Mouse (Mus musculus) liver, postnatal 0 days (tissue): ENCODE results near the gene St6galnac6. TPM values are rescaled to one million over a fixed set of nuclear protein-coding genes. Genes with fewer than 3 reads are reported as not detected.

Experiments
- ATAC-seq: fragments of 200-750 bp; cut with Nextera tagmentation; 2 replicates; pipeline ENCODE4 v1.8.0; 2017; ENCODE audit warnings: mild to moderate bottlenecking, moderate library complexity
- DNase-seq: peaks from one replicate; pipeline ENCODE4 v3.0.0-alpha.2; 2016
- H3K27ac ChIP-seq: fragments of 300-500 bp; sonication (generic); 2 replicates; pipeline ENCODE4 v1.5.1; 2014; ENCODE audit warnings: antibody characterized with exemption, moderate library complexity, mild to moderate bottlenecking, low read depth
- H3K27me3 ChIP-seq: fragments of 300-500 bp; sonication (generic); 2 replicates; pipeline ENCODE4 v1.6.1; 2014; ENCODE audit warnings: low read length, control low read depth, mixed read lengths; ENCODE audit not compliant: insufficient read depth
- H3K36me3 ChIP-seq: fragments of 300-500 bp; sonication (generic); replicated peaks from 2 replicates; pipeline ENCODE4 v1.6.1; 2014; ENCODE audit warnings: mild to moderate bottlenecking, control low read depth, low read length, moderate library complexity, mixed read lengths; ENCODE audit not compliant: insufficient read depth
- H3K4me1 ChIP-seq: fragments of 300-500 bp; sonication (generic); 2 replicates; pipeline ENCODE4 v1.6.1; 2014; ENCODE audit warnings: antibody characterized with exemption, mild to moderate bottlenecking, control low read depth; ENCODE audit not compliant: insufficient read depth
- H3K4me2 ChIP-seq: fragments of 300-500 bp; sonication (generic); 2 replicates; pipeline ENCODE4 v1.6.1; 2014; ENCODE audit warnings: low read depth, mild to moderate bottlenecking, low read length, moderate library complexity, mixed read lengths
- H3K4me3 ChIP-seq: fragments of 300-500 bp; sonication (generic); 2 replicates; pipeline ENCODE4 v1.5.1; 2014; ENCODE audit warnings: low read depth, low read length
- H3K9ac ChIP-seq: fragments of 300-500 bp; sonication (generic); replicated peaks from 2 replicates; pipeline ENCODE4 v1.6.1; 2014; ENCODE audit warnings: mild to moderate bottlenecking, moderate library complexity
- H3K9me3 ChIP-seq: fragments of 300-500 bp; sonication (generic); 2 replicates; pipeline ENCODE4 v1.6.1; 2016; ENCODE audit warnings: mild to moderate bottlenecking, control low read depth, low read length, mixed read lengths
- CTCF ChIP-seq: sonication (generic); IDR thresholded peaks from 2 replicates; pipeline ENCODE4 v1.5.1; 2016; ENCODE audit warnings: antibody characterized with exemption, low read depth
- EP300 ChIP-seq: IDR thresholded peaks from 2 replicates; pipeline ENCODE4 v1.6.1; 2016; ENCODE audit warnings: antibody characterized with exemption, low read depth, mild to moderate bottlenecking
- WGBS: fragments of 180-500 bp; shearing (Covaris S2); extraction: QIAGEN DNeasy Blood & Tissue Kit; methylation state at CpG from one replicate; pipeline ENCODE4 v1.1.7; 2014; ENCODE audit not compliant: insufficient replicate concordance; 5-methylcytosine and 5-hydroxymethylcytosine counted together
- polyA plus RNA-seq: library from polyadenylated mRNA; unstranded; fragments of >200 nt; fragmentation: Nextera tagmentation; extraction: Ambion mirVana; gene quantifications from 2 replicates; pipeline ENCODE4 v1.2.1, GENCODE M21; 2015

Gene St6galnac6
- polyA plus RNA-seq, 1 experiment from 2014 or later = 14.0 TPM

DNA sequence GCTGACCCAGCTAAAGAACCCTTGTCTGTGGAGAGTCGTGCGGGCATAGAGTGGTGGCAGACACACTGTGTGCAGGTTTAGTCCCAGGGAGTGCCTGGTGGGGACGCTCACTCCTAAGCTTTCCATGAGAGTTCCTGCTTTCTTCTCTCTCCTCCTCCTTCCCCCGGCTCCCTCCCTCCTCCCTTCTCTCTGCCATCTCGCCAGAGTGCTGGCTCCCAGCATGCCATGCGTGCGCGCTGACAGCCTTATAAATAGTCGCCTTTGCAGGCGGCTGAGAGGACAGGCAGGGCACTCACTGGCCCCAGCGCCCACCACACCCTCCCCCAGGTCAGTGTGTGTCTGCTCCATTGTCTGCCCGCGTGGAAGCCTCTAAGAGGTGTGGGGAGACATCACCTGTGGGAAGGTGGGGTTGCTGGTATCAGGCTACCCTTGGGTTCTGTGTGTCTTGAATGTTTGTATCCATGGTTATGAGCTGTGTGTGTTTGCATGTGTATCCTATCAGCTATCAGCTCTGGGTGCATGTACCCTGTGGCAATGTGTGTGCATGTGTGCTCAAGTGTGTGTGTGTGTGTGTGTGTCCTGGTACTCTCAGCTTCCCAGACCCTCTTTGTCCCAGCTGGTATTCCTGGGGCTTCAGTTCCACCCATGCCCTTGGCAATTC, 25.8 kb downstream of the St6galnac6 start:
- Histone ChIP-seq H3K9me3 (no peaks in the 10 kb centered on the region), H3K4me1 (peaks cover 11% of the 10 kb centered on the region), H3K9ac (no peak overlapping the region), H3K27me3 (no peaks in the 10 kb centered on the region), H3K36me3 (no peaks in the 10 kb centered on the region; the same call in 1 of the 2 replicates), H3K4me3 (no peak overlapping the region), H3K4me2 (peak overlapping the region; percentile 45), H3K27ac (no peak overlapping the region)
- TF ChIP-seq EP300 (no peak), CTCF (no peak)
- 9% methylated on average over 13 of the region's 13 CpGs for WGBS
- DNase-seq (no peak), ATAC-seq (no peak)

GRCm38 (mm10) chr2:32625873-32626694, 26.6 kb downstream of the St6galnac6 start:
- H3K27ac ChIP-seq = no peak overlapping the region
- no peak overlapping the region; the same call in 1 of the 2 replicates for H3K9ac ChIP-seq
- peaks cover 3% of the 10 kb centered on the region; the same call in 1 of the 2 replicates for H3K4me1 ChIP-seq
- no peaks in the 10 kb centered on the region for H3K9me3 ChIP-seq
- no peak for ATAC-seq
- H3K36me3 ChIP-seq = no peaks in the 10 kb centered on the region; the same call in 1 of the 2 replicates
- no peak for TF ChIP-seq EP300
- no peak for TF ChIP-seq CTCF
- WGBS = 57% methylated on average over 5 of the region's 5 CpGs
- no peak for DNase-seq
- H3K27me3 ChIP-seq = no peaks in the 10 kb centered on the region
- no peak overlapping the region for H3K4me2 ChIP-seq
- H3K4me3 ChIP-seq = no peak overlapping the region

DNA sequence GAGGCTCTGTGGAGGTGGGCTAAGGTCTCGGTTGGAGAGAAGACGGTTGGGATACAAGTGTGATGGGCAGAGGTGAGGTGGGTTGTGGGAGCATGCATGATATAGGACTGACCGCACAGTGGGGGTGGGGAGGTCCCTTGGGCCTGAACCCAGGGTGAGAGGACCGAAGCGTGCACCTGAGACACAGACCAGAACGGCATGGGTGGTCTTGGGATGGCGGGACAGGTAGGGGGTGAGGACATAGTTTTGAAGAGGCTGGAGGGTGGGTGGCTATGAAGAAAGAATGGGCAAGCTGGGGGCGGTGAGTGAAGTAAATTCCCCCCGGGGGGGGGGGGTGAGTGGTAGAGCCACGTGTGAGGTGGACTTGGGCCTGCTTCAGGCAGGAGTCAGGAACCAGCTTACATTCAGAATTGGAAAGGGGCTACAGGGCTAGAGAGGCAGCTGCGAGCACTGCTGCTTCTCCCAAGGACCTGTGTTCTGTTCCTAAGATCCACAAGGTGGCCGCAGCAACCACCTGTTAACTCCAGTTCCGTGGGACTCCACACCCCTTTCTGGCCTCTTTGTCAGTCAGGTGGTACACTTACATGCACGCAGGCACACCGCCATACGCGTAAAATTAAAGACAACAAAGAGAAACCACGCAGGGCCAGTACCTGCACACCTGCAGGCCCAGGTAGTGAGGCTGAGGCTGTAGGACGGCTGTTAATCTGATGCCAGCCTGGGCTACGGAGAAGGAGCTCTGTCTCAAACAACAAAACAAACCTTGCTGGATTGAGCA, 27.9 kb downstream of the St6galnac6 start:
- no peak overlapping the region for H3K4me2 ChIP-seq
- DNase-seq = no peak
- H3K9ac ChIP-seq = no peak overlapping the region
- H3K27ac ChIP-seq = no peak overlapping the region
- H3K27me3 ChIP-seq = no peaks in the 10 kb centered on the region
- 82% methylated on average over 20 of the region's 20 CpGs for WGBS
- H3K4me3 ChIP-seq = no peak overlapping the region
- TF ChIP-seq CTCF (no peak), EP300 (no peak)
- peaks cover 2% of the 10 kb centered on the region; the same call in 1 of the 2 replicates for H3K4me1 ChIP-seq
- H3K9me3 ChIP-seq = no peaks in the 10 kb centered on the region
- H3K36me3 ChIP-seq = no peaks in the 10 kb centered on the region
- no peak for ATAC-seq

DNA sequence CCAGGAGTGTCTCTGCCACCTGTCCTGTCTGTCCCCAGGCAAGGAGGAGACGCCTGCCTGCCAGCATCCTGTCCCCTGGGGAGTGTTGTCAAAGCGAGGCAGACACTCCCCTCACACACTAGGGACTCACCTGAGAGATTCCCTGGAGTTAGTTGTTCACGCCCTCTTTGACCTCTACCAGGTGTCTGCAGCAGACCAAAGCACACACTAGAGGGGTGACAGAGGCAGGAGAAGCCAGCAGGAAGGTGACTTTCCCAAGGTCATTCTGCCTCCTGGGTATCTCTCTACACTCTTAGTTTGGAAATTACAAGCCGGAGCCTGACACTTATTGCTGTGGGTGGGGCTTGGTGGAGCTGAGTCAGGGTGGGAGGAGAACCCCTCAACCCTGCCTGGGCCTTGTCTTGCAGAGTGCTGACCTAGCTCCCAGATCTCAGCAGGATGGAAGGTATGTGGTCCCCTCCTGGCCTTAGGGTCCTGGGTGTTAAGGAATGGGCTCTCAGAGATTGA, 28.6 kb downstream of the St6galnac6 start:
- no peaks in the 10 kb centered on the region for H3K27me3 ChIP-seq
- 64% methylated on average over 4 of the region's 4 CpGs for WGBS
- peaks cover 2% of the 10 kb centered on the region; the same call in 1 of the 2 replicates for H3K4me1 ChIP-seq
- no peak for ATAC-seq
- H3K4me2 ChIP-seq = no peak overlapping the region
- no peak for TF ChIP-seq CTCF
- TF ChIP-seq EP300 = no peak
- H3K4me3 ChIP-seq = no peak overlapping the region
- DNase-seq = no peak
- H3K9ac ChIP-seq = no peak overlapping the region
- H3K36me3 ChIP-seq = no peaks in the 10 kb centered on the region
- no peaks in the 10 kb centered on the region for H3K9me3 ChIP-seq
- H3K27ac ChIP-seq = no peak overlapping the region

DNA sequence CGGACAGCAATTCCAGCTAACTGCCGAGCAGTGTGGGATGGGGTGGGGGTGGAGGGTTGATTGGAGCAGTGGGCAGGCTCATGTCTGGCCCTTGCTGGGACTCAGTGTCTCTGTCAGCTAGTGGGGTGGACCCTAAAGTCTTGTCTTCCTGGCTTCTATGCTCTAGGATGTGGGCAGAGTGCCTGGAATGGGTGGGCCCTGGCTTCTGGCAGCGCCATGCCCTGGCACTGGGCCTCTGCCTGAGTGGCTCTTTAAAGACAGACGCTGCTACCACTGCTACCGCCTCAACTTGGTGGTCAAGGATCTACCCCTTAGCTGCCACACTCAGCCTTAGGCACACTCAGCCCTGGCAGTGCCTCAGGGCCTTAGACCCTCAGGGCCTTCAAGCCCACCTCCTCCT, 29.2 kb downstream of the St6galnac6 start:
- ATAC-seq (no peak), DNase-seq (no peak)
- no peak for TF ChIP-seq EP300
- no peak for TF ChIP-seq CTCF
- Histone ChIP-seq H3K36me3 (no peaks in the 10 kb centered on the region), H3K27ac (no peak overlapping the region), H3K9me3 (no peaks in the 10 kb centered on the region), H3K9ac (no peak overlapping the region), H3K4me1 (peaks cover 2% of the 10 kb centered on the region; the same call in 1 of the 2 replicates), H3K4me3 (no peak overlapping the region), H3K27me3 (no peaks in the 10 kb centered on the region), H3K4me2 (no peak overlapping the region)
- 86% methylated on average over 5 of the region's 5 CpGs for WGBS
